Mouse (Mus musculus) heart, embryonic 14.5 days (tissue): Measurements from ENCODE around the gene Tiam1. TPM values are rescaled to one million over a fixed set of nuclear protein-coding genes. Genes with fewer than 3 reads are reported as not detected.

ENCODE experiments used
- ATAC-seq: fragments of 200-750 bp; cut with Nextera tagmentation; 2 replicates; pipeline ENCODE4 v1.8.0; 2017; ENCODE audit warnings: low read depth, moderate TSS enrichment; ENCODE audit not compliant: insufficient number of reproducible peaks, insufficient read depth, low FRiP score
- H3K27ac ChIP-seq, 2 experiments: fragments of 200-500 bp in 1 of 2; fragments of 300-500 bp in 1 of 2; sonication (generic) in 1 of 2; replicated peaks in 1 of 2; 2 replicates each; pipeline ENCODE4 v1.5.1; 2012 to 2014; ENCODE audit warnings: low read depth in 2 of 2, low read length in 2 of 2, control low read depth in 1 of 2, mild to moderate bottlenecking in 1 of 2, mixed read lengths in 1 of 2; ENCODE audit not compliant: control insufficient read depth in 1 of 2, insufficient read depth in 1 of 2
- H3K27me3 ChIP-seq: fragments of 300-500 bp; sonication (generic); 2 replicates; pipeline ENCODE4 v1.6.1; 2014; ENCODE audit warnings: mild to moderate bottlenecking, low read length, control low read depth; ENCODE audit not compliant: control insufficient read depth, insufficient read depth
- H3K36me3 ChIP-seq: fragments of 300-500 bp; sonication (generic); 2 replicates; pipeline ENCODE4 v1.6.1; 2014; ENCODE audit warnings: mild to moderate bottlenecking, control low read depth, low read length, mixed read lengths; ENCODE audit not compliant: control insufficient read depth, insufficient read depth
- H3K4me1 ChIP-seq, 2 experiments: fragments of 200-500 bp in 1 of 2; fragments of 300-500 bp in 1 of 2; sonication (generic) in 1 of 2; 2 replicates each; pipeline ENCODE4 v1.6.1; 2012 to 2014; ENCODE audit warnings: low read length in 2 of 2, control low read depth in 1 of 2, mixed read lengths in 1 of 2; ENCODE audit not compliant: control insufficient read depth in 2 of 2, insufficient read depth in 2 of 2
- H3K4me2 ChIP-seq: fragments of 300-500 bp; sonication (generic); 2 replicates; pipeline ENCODE4 v1.6.1; 2014; ENCODE audit warnings: mild to moderate bottlenecking, low read length
- H3K4me3 ChIP-seq, 2 experiments: fragments of 200-500 bp in 1 of 2; fragments of 300-500 bp in 1 of 2; sonication (generic) in 1 of 2; 2 replicates each; pipeline ENCODE4 v1.5.1; 2012 to 2014; ENCODE audit warnings: low read length in 2 of 2, mild to moderate bottlenecking in 2 of 2, control low read depth in 1 of 2, low read depth in 1 of 2, moderate library complexity in 1 of 2; ENCODE audit not compliant: control insufficient read depth in 1 of 2, insufficient read depth in 1 of 2
- H3K9ac ChIP-seq: fragments of 300-500 bp; sonication (generic); 2 replicates; pipeline ENCODE4 v1.6.1; 2014; ENCODE audit warnings: mild to moderate bottlenecking, low read length
- H3K9me3 ChIP-seq: fragments of 300-500 bp; sonication (generic); 2 replicates; pipeline ENCODE4 v1.6.1; 2016; ENCODE audit warnings: low read length, control low read depth; ENCODE audit not compliant: control insufficient read depth
- WGBS: fragments of 180-500 bp; shearing (Covaris S2); extraction: QIAGEN DNeasy Blood & Tissue Kit; methylation state at CpG from one replicate; pipeline ENCODE4 v1.1.7; 2014; 5-methylcytosine and 5-hydroxymethylcytosine counted together
- polyA plus RNA-seq: library from polyadenylated mRNA; unstranded; fragments of >200 nt; fragmentation: Nextera tagmentation; extraction: Ambion mirVana; gene quantifications from 2 replicates; pipeline ENCODE4 v1.2.1, GENCODE M21; 2014

Tiam1 gene
- polyA plus RNA-seq, 1 experiment from 2014 or later: 12.6 TPM

GRCm38 (mm10) chr16:89812891-89813290 lies 330.7 kb downstream of the Tiam1 start:
- no peak for ATAC-seq
- no peak overlapping the region for H3K4me2 ChIP-seq
- no peaks in the 10 kb centered on the region for H3K27me3 ChIP-seq
- no peak overlapping the region for H3K27ac ChIP-seq
- H3K4me3 ChIP-seq: no peak overlapping the region
- peaks cover 11% of the 10 kb centered on the region; the same call in 1 of the 2 replicates for H3K36me3 ChIP-seq
- H3K4me1 ChIP-seq: peaks cover 5 to 8% of the 10 kb centered on the region in 2 experiments; a peak in 2 of 4 replicates
- peaks cover 3% of the 10 kb centered on the region for H3K9me3 ChIP-seq
- H3K9ac ChIP-seq: no peak overlapping the region
- WGBS: 73% methylated on average over 12 of the region's 12 CpGs

GRCm38 (mm10) chr16:89810398-89810797 lies 333.2 kb downstream of the Tiam1 start:
- Histone ChIP-seq H3K27ac (no peak overlapping the region), H3K4me2 (no peak overlapping the region), H3K36me3 (peaks cover 11% of the 10 kb centered on the region; the same call in 1 of the 2 replicates), H3K9me3 (peaks cover 3% of the 10 kb centered on the region), H3K27me3 (no peaks in the 10 kb centered on the region), H3K9ac (no peak overlapping the region), H3K4me3 (no peak overlapping the region), H3K4me1 (no peaks in the 10 kb centered on the region; a peak in 1 of 4 replicates)
- 75% methylated on average over 6 of the region's 6 CpGs for WGBS
- no peak for ATAC-seq

- Histone ChIP-seq H3K27ac (no peak overlapping the region), H3K4me3 (no peak overlapping the region), H3K9ac (no peak overlapping the region), H3K4me2 (no peak overlapping the region), H3K4me1 (no peaks in the 10 kb centered on the region; a peak in 1 of 4 replicates), H3K27me3 (no peaks in the 10 kb centered on the region), H3K36me3 (peaks cover 21% of the 10 kb centered on the region), H3K9me3 (peaks cover 3% of the 10 kb centered on the region)
- ATAC-seq: no peak
- WGBS: 61% methylated on average over 13 of the region's 13 CpGs
Measured at GRCm38 (mm10) chr16:89808168-89808567, 335.4 kb downstream of the Tiam1 start.

- H3K4me3 ChIP-seq: no peak overlapping the region
- no peaks in the 10 kb centered on the region for H3K27me3 ChIP-seq
- H3K9me3 ChIP-seq: no peaks in the 10 kb centered on the region; the same call in 1 of the 2 replicates
- H3K27ac ChIP-seq: no peak overlapping the region
- peaks cover 17% of the 10 kb centered on the region for H3K36me3 ChIP-seq
- no peak overlapping the region for H3K9ac ChIP-seq
- ATAC-seq: no peak
- WGBS: 81% methylated on average over 8 of the region's 8 CpGs
- no peaks in the 10 kb centered on the region; a peak in 1 of 4 replicates for H3K4me1 ChIP-seq
- H3K4me2 ChIP-seq: no peak overlapping the region
Measured at GRCm38 (mm10) chr16:89805946-89806345, 337.6 kb downstream of the Tiam1 start.

GRCm38 (mm10) chr16:89805210-89805609 lies 338.4 kb downstream of the Tiam1 start:
- no peak overlapping the region for H3K27ac ChIP-seq
- no peak overlapping the region for H3K4me3 ChIP-seq
- H3K27me3 ChIP-seq: no peaks in the 10 kb centered on the region
- ATAC-seq: no peak
- 79% methylated on average over 12 of the region's 12 CpGs for WGBS
- no peaks in the 10 kb centered on the region; a peak in 1 of 4 replicates for H3K4me1 ChIP-seq
- no peak overlapping the region for H3K9ac ChIP-seq
- H3K36me3 ChIP-seq: peaks cover 16% of the 10 kb centered on the region
- H3K4me2 ChIP-seq: no peak overlapping the region
- no peaks in the 10 kb centered on the region for H3K9me3 ChIP-seq

GRCm38 (mm10) chr16:89801493-89801892 lies 342.1 kb downstream of the Tiam1 start:
- Histone ChIP-seq H3K36me3 (peaks cover 23% of the 10 kb centered on the region), H3K27ac (no peak overlapping the region), H3K27me3 (no peaks in the 10 kb centered on the region), H3K4me3 (no peak overlapping the region), H3K9ac (no peak overlapping the region), H3K9me3 (no peaks in the 10 kb centered on the region), H3K4me2 (no peak overlapping the region), H3K4me1 (no peaks in the 10 kb centered on the region; a peak in 1 of 4 replicates)
- ATAC-seq: no peak
- WGBS: 85% methylated on average over 5 of the region's 5 CpGs

GRCm38 (mm10) chr16:89799772-89800171 lies 343.8 kb downstream of the Tiam1 start:
- H3K27me3 ChIP-seq: no peaks in the 10 kb centered on the region
- no peaks in the 10 kb centered on the region; a peak in 1 of 4 replicates for H3K4me1 ChIP-seq
- ATAC-seq: no peak
- no peak overlapping the region for H3K9ac ChIP-seq
- H3K36me3 ChIP-seq: peaks cover 19% of the 10 kb centered on the region
- no peak overlapping the region for H3K4me2 ChIP-seq
- H3K27ac ChIP-seq: no peak overlapping the region
- no peaks in the 10 kb centered on the region for H3K9me3 ChIP-seq
- H3K4me3 ChIP-seq: no peak overlapping the region
- 64% methylated on average over 12 of the region's 12 CpGs for WGBS

GRCm38 (mm10) chr16:89796566-89796965 lies 347.0 kb downstream of the Tiam1 start:
- H3K9ac ChIP-seq: no peak overlapping the region
- no peak overlapping the region for H3K4me2 ChIP-seq
- WGBS: 91% methylated on average over 7 of the region's 7 CpGs
- H3K4me3 ChIP-seq: no peak overlapping the region
- no peaks in the 10 kb centered on the region for H3K9me3 ChIP-seq
- H3K27ac ChIP-seq: no peak overlapping the region
- H3K4me1 ChIP-seq: no peaks in the 10 kb centered on the region; a peak in 1 of 4 replicates
- H3K36me3 ChIP-seq: peaks cover 30% of the 10 kb centered on the region
- ATAC-seq: no peak
- no peaks in the 10 kb centered on the region for H3K27me3 ChIP-seq
